In genomic region chr7:143109696-143110095, GRCm38 (mm10) we compare ENCODE assay signal across 23 mouse cellular contexts. TPM values are rescaled to one million over a fixed set of nuclear protein-coding genes. Genes with fewer than 3 reads are reported as not detected.
DNase-seq lines count a peak whose midpoint lies in the region; ATAC-seq and TF ChIP-seq lines count a peak whose summit lies in the region.
"Had no signal": no experiment of that assay in that cellular context is flagged by ENCODE, and none has a peak within 500 bp of the region (broad histone marks: within the 10 kb centered on the region; RNA-seq: fewer than 3 reads in every experiment).

No protein-coding gene starts in this region.

- TF ChIP-seq POLR2A in liver, adult 2 months (IDR thresholded peaks at IDR 0.05; ENCODE audit: extremely low read depth, insufficient read depth, low read length), result no peak

- no peak for TF ChIP-seq CTCF in liver, adult 2 months (IDR thresholded peaks at IDR 0.05; ENCODE audit: low read depth, low read length)
- no peak for TF ChIP-seq CTCF in liver, postnatal 0 days (IDR thresholded peaks at IDR 0.05; ENCODE audit: low read depth)
- TF ChIP-seq CTCF in stomach, postnatal 0 days (IDR thresholded peaks at IDR 0.05; ENCODE audit: low read depth), result no peak

- H3K4me1 ChIP-seq in heart, embryonic 12.5 days (replicated peaks), result peaks cover 74% of the 10 kb centered on the region
- H3K4me1 ChIP-seq in liver, adult 2 months (ENCODE audit: control insufficient read depth, insufficient read depth, low read length), result no peaks in the 10 kb centered on the region
- peaks cover 9% of the 10 kb centered on the region; the same call in 1 of the 2 replicates for H3K4me1 ChIP-seq in liver, postnatal 0 days (ENCODE audit: insufficient read depth)
- peaks cover 10% of the 10 kb centered on the region for H3K4me1 ChIP-seq in stomach, embryonic 16.5 days (ENCODE audit: control insufficient read depth, insufficient read depth, low read length)
- H3K4me1 ChIP-seq in stomach, postnatal 0 days (replicated peaks; ENCODE audit: control insufficient read depth, insufficient read depth), result 0 out of 2 replicates have a peak, but pooled peaks cover 2% of the 10 kb centered on the region

- peak overlapping the region; percentile 95 for H3K27ac ChIP-seq in heart, embryonic 12.5 days (ENCODE audit: poor library complexity, severe bottlenecking)
- H3K27ac ChIP-seq in liver, adult 2 months (replicated peaks; ENCODE audit: insufficient read depth, low read depth, low read length), result peak overlapping the region; percentile 65
- H3K27ac ChIP-seq in liver, postnatal 0 days (ENCODE audit: low read depth), result no peak overlapping the region
- no peak overlapping the region for H3K27ac ChIP-seq in stomach, embryonic 16.5 days (ENCODE audit: low read length)
- H3K27ac ChIP-seq in stomach, postnatal 0 days (replicated peaks), result no peak overlapping the region
- H3K27ac ChIP-seq: embryonic facial prominence, embryonic 13.5 days; hindbrain, embryonic 15.5 days; midbrain, embryonic 13.5 days had no signal

- H3K79me2 ChIP-seq in liver, adult 2 months (ENCODE audit: control insufficient read depth, insufficient read depth, low read length), result no peaks in the 10 kb centered on the region

- TF ChIP-seq EP300 in liver, postnatal 0 days (IDR thresholded peaks at IDR 0.05; ENCODE audit: low read depth), result no peak
- no peak for TF ChIP-seq EP300 in stomach, postnatal 0 days (optimal IDR thresholded peaks at IDR 0.05)

- H3K4me3 ChIP-seq in heart, embryonic 12.5 days, result no peak overlapping the region
- H3K4me3 ChIP-seq in liver, adult 2 months (ENCODE audit: insufficient read depth, low read depth, low read length), result no peak overlapping the region; the same call in 1 of the 2 replicates
- no peak overlapping the region for H3K4me3 ChIP-seq in liver, postnatal 0 days (ENCODE audit: low read depth, low read length)
- no peak overlapping the region for H3K4me3 ChIP-seq in stomach, embryonic 16.5 days (replicated peaks; ENCODE audit: low read length)
- no peak overlapping the region for H3K4me3 ChIP-seq in stomach, postnatal 0 days (ENCODE audit: low read depth, low read length)
- H3K4me3 ChIP-seq: embryonic facial prominence, embryonic 13.5 days; hindbrain, embryonic 15.5 days; midbrain, embryonic 13.5 days; myocyte had no signal

- peaks cover 37% of the 10 kb centered on the region for H3K27me3 ChIP-seq in heart, embryonic 12.5 days (replicated peaks)
- no peaks in the 10 kb centered on the region for H3K27me3 ChIP-seq in liver, adult 2 months (ENCODE audit: control insufficient read depth, insufficient read depth, low read length)
- peaks cover 45% of the 10 kb centered on the region for H3K27me3 ChIP-seq in liver, postnatal 0 days (ENCODE audit: insufficient read depth, low read length)
- H3K27me3 ChIP-seq in stomach, embryonic 16.5 days (ENCODE audit: control insufficient read depth, insufficient read depth, low read length), result peaks cover 44% of the 10 kb centered on the region
- peaks cover 6% of the 10 kb centered on the region; the same call in 1 of the 2 replicates for H3K27me3 ChIP-seq in stomach, postnatal 0 days (ENCODE audit: control insufficient read depth, insufficient read depth, low read length)

- H3K36me3 ChIP-seq in heart, embryonic 12.5 days, result no peaks in the 10 kb centered on the region
- no peaks in the 10 kb centered on the region for H3K36me3 ChIP-seq in liver, adult 2 months (ENCODE audit: control insufficient read depth, insufficient read depth, low read length)
- no peaks in the 10 kb centered on the region for H3K36me3 ChIP-seq in liver, postnatal 0 days (replicated peaks; ENCODE audit: insufficient read depth, low read length)
- no peaks in the 10 kb centered on the region for H3K36me3 ChIP-seq in stomach, embryonic 16.5 days (ENCODE audit: control insufficient read depth, insufficient read depth, low read length)
- H3K36me3 ChIP-seq in stomach, postnatal 0 days (ENCODE audit: control insufficient read depth, insufficient read depth, low read length), result no peaks in the 10 kb centered on the region
- H3K36me3 ChIP-seq: embryonic facial prominence, embryonic 13.5 days; hindbrain, embryonic 15.5 days; midbrain, embryonic 13.5 days had no signal

- no peaks in the 10 kb centered on the region for H3K9me3 ChIP-seq in heart, embryonic 12.5 days (replicated peaks)
- no peaks in the 10 kb centered on the region for H3K9me3 ChIP-seq in liver, postnatal 0 days (ENCODE audit: low read length)
- 0 out of 2 replicates have a peak, but pooled peaks cover under 1% of the 10 kb centered on the region for H3K9me3 ChIP-seq in stomach, embryonic 16.5 days (replicated peaks; ENCODE audit: control insufficient read depth, low read length)
- H3K9me3 ChIP-seq in stomach, postnatal 0 days (ENCODE audit: control insufficient read depth, low read length), result no peaks in the 10 kb centered on the region
- H3K9me3 ChIP-seq: embryonic facial prominence, embryonic 13.5 days; hindbrain, embryonic 15.5 days; midbrain, embryonic 13.5 days had no signal

- DNase-seq in heart, postnatal 4 days, result no peak
- no peak for DNase-seq in liver, adult 2 months (ENCODE audit: extremely low read depth, low read depth, low spot score)
- DNase-seq in liver, postnatal 0 days, result no peak
- no peak for DNase-seq in stomach, postnatal 0 days (ENCODE audit: low spot score)
- no peak for DNase-seq in layer of hippocampus, adult 9-10 months (ENCODE audit: low spot score)
- DNase-seq: adrenal gland, postnatal 14 days; cerebellum, adult 18-20 months; cerebellum, postnatal 36 days; layer of hippocampus, postnatal 36 days; retina, postnatal 1 day; thymus, adult 2 months had no signal

- H3K9ac ChIP-seq in heart, embryonic 12.5 days, result peak overlapping the region; percentile 57; the same call in 1 of the 2 replicates
- no peak overlapping the region for H3K9ac ChIP-seq in liver, adult 2 months (ENCODE audit: low read depth, low read length)
- H3K9ac ChIP-seq in liver, postnatal 0 days (replicated peaks), result no peak overlapping the region
- no peak overlapping the region for H3K9ac ChIP-seq in stomach, embryonic 16.5 days (ENCODE audit: low read length)
- no peak overlapping the region for H3K9ac ChIP-seq in stomach, postnatal 0 days (ENCODE audit: low read length)
- H3K9ac ChIP-seq: embryonic facial prominence, embryonic 13.5 days; hindbrain, embryonic 15.5 days; midbrain, embryonic 13.5 days had no signal

- peak overlapping the region; percentile 94 for H3K4me2 ChIP-seq in heart, embryonic 12.5 days
- no peak overlapping the region for H3K4me2 ChIP-seq in liver, postnatal 0 days (ENCODE audit: low read depth, low read length)
- peak overlapping the region; percentile 7; the same call in 1 of the 2 replicates for H3K4me2 ChIP-seq in stomach, embryonic 16.5 days (ENCODE audit: low read depth, low read length)
- H3K4me2 ChIP-seq in stomach, postnatal 0 days (replicated peaks; ENCODE audit: low read depth), result no peak overlapping the region
- H3K4me2 ChIP-seq: embryonic facial prominence, embryonic 13.5 days; hindbrain, embryonic 15.5 days; liver, embryonic 11.5 days; midbrain, embryonic 13.5 days had no signal

- no peak for ATAC-seq in heart, embryonic 12.5 days (ENCODE audit: insufficient number of reproducible peaks, low FRiP score)
- ATAC-seq in liver, postnatal 0 days, result no peak
- no peak for ATAC-seq in stomach, embryonic 16.5 days (ENCODE audit: insufficient read depth, low FRiP score)
- ATAC-seq in stomach, postnatal 0 days (ENCODE audit: low FRiP score, low TSS enrichment), result no peak
- ATAC-seq: activated CD4-positive, CD25-positive, alpha-beta regulatory T cell, adult 4 months; forebrain, embryonic 16.5 days; midbrain, embryonic 13.5 days; Patski had no signal

- WGBS in heart, embryonic 12.5 days, result 54% methylated on average over 3 of the region's 3 CpGs
- 56% methylated on average over 3 of the region's 3 CpGs for WGBS in liver, adult 2 months
- WGBS in liver, postnatal 0 days (ENCODE audit: insufficient replicate concordance), result 8% methylated on average over 2 of the region's 3 CpGs
- 60% methylated on average over 3 of the region's 3 CpGs for WGBS in stomach, embryonic 16.5 days
- 90% methylated on average over 3 of the region's 3 CpGs for WGBS in stomach, postnatal 0 days

RNA-seq across cellular contexts. Expression of gene Kcnq1, which starts 3.5 kb away (rescaled TPM):
- polyA plus RNA-seq in heart, embryonic 12.5 days (2016; fragmentation: Nextera tagmentation; extraction: Ambion mirVana), result 12.9 and 15.8 TPM in 2 replicates
- total RNA-seq in heart, postnatal 4 days (2021), result 10 to 100 TPM; 51.7 to 55.3 TPM
- 1.3 and 3.4 TPM in 2 replicates for total RNA-seq in liver, adult 2 months (2014; rRNA removed)
- polyA plus RNA-seq in liver, adult 2 months (2012; rRNA removed), result 0.91 and 2.5 TPM in 2 replicates
- polyA plus RNA-seq in liver, postnatal 0 days (2015; fragmentation: Nextera tagmentation; extraction: Ambion mirVana), result 0.37 and 0.63 TPM in 2 replicates
- 10.0 and 10.1 TPM in 2 replicates for polyA plus RNA-seq in stomach, embryonic 16.5 days (2015; fragmentation: Nextera tagmentation; extraction: Ambion mirVana)
- polyA plus RNA-seq in stomach, postnatal 0 days (2015; fragmentation: Nextera tagmentation; extraction: Ambion mirVana), result 17.8 and 21.2 TPM in 2 replicates
- polyA plus RNA-seq: activated CD4-positive, CD25-positive, alpha-beta regulatory T cell, adult 4 months; C2C12 had no signal

RNA-seq across cellular contexts. Expression of gene Trpm5, which starts 15.3 kb away (rescaled TPM):
- polyA plus RNA-seq in heart, embryonic 12.5 days (2016; fragmentation: Nextera tagmentation; extraction: Ambion mirVana), result 3.8 and 4.3 TPM in 2 replicates
- total RNA-seq in heart, postnatal 4 days (2021), result under 1 TPM; 0.74 to 0.93 TPM
- under 0.01 and 0.07 TPM in 2 replicates for total RNA-seq in liver, adult 2 months (2014; rRNA removed)
- 0.02 TPM in 1 of 2 replicates, not detected in the other for polyA plus RNA-seq in liver, adult 2 months (2012; rRNA removed)
- 0.13 and 0.42 TPM in 2 replicates for polyA plus RNA-seq in liver, postnatal 0 days (2015; fragmentation: Nextera tagmentation; extraction: Ambion mirVana)
- 18.3 and 18.5 TPM in 2 replicates for polyA plus RNA-seq in stomach, embryonic 16.5 days (2015; fragmentation: Nextera tagmentation; extraction: Ambion mirVana)
- polyA plus RNA-seq in stomach, postnatal 0 days (2015; fragmentation: Nextera tagmentation; extraction: Ambion mirVana), result 2.0 and 3.3 TPM in 2 replicates
- total RNA-seq: layer of hippocampus, postnatal 36 days; left cerebral cortex, postnatal 25 days had no signal
- polyA plus RNA-seq: activated CD4-positive, CD25-positive, alpha-beta regulatory T cell, adult 4 months had no signal

RNA-seq across cellular contexts. Expression of gene Tssc4, which starts 40.6 kb away (rescaled TPM):
- 57.1 and 61.7 TPM in 2 replicates for polyA plus RNA-seq in heart, embryonic 12.5 days (2016; fragmentation: Nextera tagmentation; extraction: Ambion mirVana)
- 10 to 100 TPM; 32.6 to 33.9 TPM for total RNA-seq in heart, postnatal 4 days (2021)
- total RNA-seq in liver, adult 2 months (2014; rRNA removed), result 11.9 and 13.4 TPM in 2 replicates
- polyA plus RNA-seq in liver, adult 2 months (2012; rRNA removed), result 45.6 and 47.7 TPM in 2 replicates
- 24.1 and 25.2 TPM in 2 replicates for polyA plus RNA-seq in liver, postnatal 0 days (2015; fragmentation: Nextera tagmentation; extraction: Ambion mirVana)
- polyA plus RNA-seq in stomach, embryonic 16.5 days (2015; fragmentation: Nextera tagmentation; extraction: Ambion mirVana), result 75.8 and 84.7 TPM in 2 replicates
- polyA plus RNA-seq in stomach, postnatal 0 days (2015; fragmentation: Nextera tagmentation; extraction: Ambion mirVana), result 44.7 and 46.9 TPM in 2 replicates

RNA-seq across cellular contexts. Expression of gene Cd81, which starts 57.2 kb away (rescaled TPM):
- 701 and 712 TPM in 2 replicates for polyA plus RNA-seq in heart, embryonic 12.5 days (2016; fragmentation: Nextera tagmentation; extraction: Ambion mirVana)
- 100 to 1,000 TPM; 600 to 620 TPM for total RNA-seq in heart, postnatal 4 days (2021)
- total RNA-seq in liver, adult 2 months (2014; rRNA removed), result 363 and 420 TPM in 2 replicates
- polyA plus RNA-seq in liver, adult 2 months (2012; rRNA removed), result 616 and 625 TPM in 2 replicates
- 213 and 231 TPM in 2 replicates for polyA plus RNA-seq in liver, postnatal 0 days (2015; fragmentation: Nextera tagmentation; extraction: Ambion mirVana)
- 638 and 686 TPM in 2 replicates for polyA plus RNA-seq in stomach, embryonic 16.5 days (2015; fragmentation: Nextera tagmentation; extraction: Ambion mirVana)
- 372 and 381 TPM in 2 replicates for polyA plus RNA-seq in stomach, postnatal 0 days (2015; fragmentation: Nextera tagmentation; extraction: Ambion mirVana)

Comparison
In these comparisons a context has a peak if more than half of its experiments do, and no peak if none do; other contexts are left out.
1. H3K27ac ChIP-seq: peak in heart, embryonic 12.5 days (single experiment) and liver, adult 2 months (single experiment); none in liver, postnatal 0 days (single experiment), stomach, embryonic 16.5 days (single experiment) and stomach, postnatal 0 days (single experiment).
2. H3K4me2 ChIP-seq: peak in heart, embryonic 12.5 days (single experiment) and stomach, embryonic 16.5 days (single experiment); none in liver, postnatal 0 days (single experiment) and stomach, postnatal 0 days (single experiment).